Mouse (Mus musculus) left cerebral cortex, adult 2 months (tissue): Measurements from ENCODE around the gene Ascc1. TPM values are rescaled to one million over a fixed set of nuclear protein-coding genes. Genes with fewer than 3 reads are reported as not detected.
A peak's percentile ranks its signal among the peaks of the same experiment; 100 is the strongest.
"Not testable (repeated sequence)": the region's sequence is repeated elsewhere in the genome, so short reads cannot be mapped to it uniquely, and the experiment has no call there.

Experiments used
- DNase-seq, 2 experiments: peaks; one replicate each; pipeline ENCODE4 v3.0.0; 2021 to 2022; ENCODE audit warnings: low spot score in 2 of 2, mixed read lengths in 1 of 2; ENCODE audit errors: extremely low spot score in 1 of 2
- H3K27ac ChIP-seq: fragments of 200-600 bp; 2 replicates; pipeline ENCODE4 v1.8.1; 2022
- H3K4me3 ChIP-seq: fragments of 200-600 bp; 2 replicates; pipeline ENCODE4 v1.8.1; 2022
- CTCF ChIP-seq: fragments of 200-600 bp; IDR thresholded peaks from 2 replicates; pipeline ENCODE4 v1.8.1; 2022; ENCODE audit warnings: antibody characterized with exemption, mild to moderate bottlenecking, moderate library complexity
- intact Hi-C: fragments of 180-260 bp; cut with DNase I; formaldehyde crosslinking; loops from one replicate; pipeline ENCODE4 v1.15.1; 2025
- total RNA-seq, 2 experiments: library from RNA; stranded (reverse); gene quantifications; 2 replicates each; pipeline ENCODE4 v1.2.3; 2021

The Ascc1 gene
- total RNA-seq, 2 experiments from 2014 or later, result 13.2 to 15.1 TPM

- intact Hi-C loops, result no loop called here
- Histone ChIP-seq H3K4me3 (no peak overlapping the region), H3K27ac (peak overlapping the region; percentile 72)
- peak in 1 of 2 experiments; percentile 49 for DNase-seq
- no peak for TF ChIP-seq CTCF
Observed at GRCm38 (mm10) chr10:59978873-59979743, 23.5 kb upstream of the Ascc1 start.

GRCm38 (mm10) chr10:59980815-59981244, 21.8 kb upstream of the Ascc1 start:
- intact Hi-C loops, result no loop called here
- Histone ChIP-seq H3K27ac (peak overlapping the region; percentile 10), H3K4me3 (no peak overlapping the region)
- no peak for DNase-seq
- no peak for TF ChIP-seq CTCF

GRCm38 (mm10) chr10:59981336-59981735, 21.3 kb upstream of the Ascc1 start:
- no peak overlapping the region for H3K4me3 ChIP-seq
- no peak for TF ChIP-seq CTCF
- H3K27ac ChIP-seq, result peak overlapping the region; percentile 40
- no peak for DNase-seq
- intact Hi-C loops, result no loop called here

- peak overlapping the region; percentile 40 for H3K27ac ChIP-seq
- H3K4me3 ChIP-seq, result no peak overlapping the region
- no peak for TF ChIP-seq CTCF
- DNase-seq, result no peak
- intact Hi-C loops, result no loop called here
Observed at GRCm38 (mm10) chr10:59981792-59982191, 20.8 kb upstream of the Ascc1 start.

GRCm38 (mm10) chr10:59982379-59982873, 20.2 kb upstream of the Ascc1 start:
- intact Hi-C loops, result no loop called here
- peak overlapping the region; percentile 40; the same call in 1 of the 2 replicates for H3K27ac ChIP-seq
- H3K4me3 ChIP-seq, result no peak overlapping the region
- TF ChIP-seq CTCF, result no peak
- DNase-seq, result no peak

GRCm38 (mm10) chr10:59988036-59988435, 14.6 kb upstream of the Ascc1 start:
- no peak for DNase-seq
- TF ChIP-seq CTCF, result no peak
- Histone ChIP-seq H3K4me3 (no peak overlapping the region), H3K27ac (no peak overlapping the region)
- intact Hi-C loops, result no loop called here

GRCm38 (mm10) chr10:59990393-59990792, 12.2 kb upstream of the Ascc1 start:
- intact Hi-C loops, result no loop called here

GRCm38 (mm10) chr10:59991262-59991880, 11.2 kb upstream of the Ascc1 start:
- intact Hi-C loops, result no loop called here
- no peak for DNase-seq
- no peak overlapping the region for H3K27ac ChIP-seq
- H3K4me3 ChIP-seq, result no peak overlapping the region
- no peak for TF ChIP-seq CTCF

More at GRCm38 (mm10) chr10:59990393-59990792, 12.2 kb upstream of the Ascc1 start:
- TF ChIP-seq CTCF, result no peak
- DNase-seq, result no peak
- Histone ChIP-seq H3K27ac (no peak overlapping the region), H3K4me3 (no peak overlapping the region)

GRCm38 (mm10) chr10:59992024-59992423, 10.6 kb upstream of the Ascc1 start:
- Histone ChIP-seq H3K4me3 (no peak overlapping the region), H3K27ac (no peak overlapping the region)
- no peak for DNase-seq
- intact Hi-C loops, result no loop called here
- TF ChIP-seq CTCF, result no peak

GRCm38 (mm10) chr10:59993813-59994212, 8.8 kb upstream of the Ascc1 start:
- H3K27ac ChIP-seq, intact Hi-C loops, DNase-seq, H3K4me3 ChIP-seq: not testable (repeated sequence)

GRCm38 (mm10) chr10:59995889-59996288, 6.7 kb upstream of the Ascc1 start:
- no peak for DNase-seq
- TF ChIP-seq CTCF, result no peak
- intact Hi-C loops, result loop anchor here (2.0 kb wide), 1 partner anchor 71 kb away; no protein-coding TSS in a partner anchor
- Histone ChIP-seq H3K4me3 (no peak overlapping the region), H3K27ac (no peak overlapping the region)

GRCm38 (mm10) chr10:59997591-59997990, 5.0 kb upstream of the Ascc1 start:
- intact Hi-C loops, result loop anchor here (2.0 kb wide), 1 partner anchor 69 kb away; no protein-coding TSS in a partner anchor
- Histone ChIP-seq H3K27ac (no peak overlapping the region), H3K4me3 (no peak overlapping the region)
- DNase-seq, result peak; percentile 43 to 47
- TF ChIP-seq CTCF, result peak; percentile 80
